Mouse (Mus musculus) G1E (cell line): ENCODE measurements around the gene Fmnl1. TPM values are rescaled to one million over a fixed set of nuclear protein-coding genes. Genes with fewer than 3 reads are reported as not detected.

Source experiments
- ATAC-seq: 2 replicates; pipeline ENCODE4 v1.8.0; 2016; ENCODE audit warnings: mild to moderate bottlenecking; ENCODE audit not compliant: insufficient number of reproducible peaks, poor library complexity, low FRiP score, severe bottlenecking; ENCODE audit errors: extremely low read depth
- DNase-seq: peaks from one replicate; pipeline ENCODE4 v3.0.0; 2012; ENCODE audit warnings: low spot score
- H3K27me3 ChIP-seq: 2 replicates; pipeline ENCODE4 v1.6.1; 2012; ENCODE audit warnings: mild to moderate bottlenecking, low read length, inconsistent platforms; ENCODE audit not compliant: insufficient read depth
- H3K36me3 ChIP-seq: replicated peaks from 2 replicates; pipeline ENCODE3; 2012; ENCODE audit warnings: mild to moderate bottlenecking, inconsistent platforms
- H3K4me1 ChIP-seq: 2 replicates; pipeline ENCODE4 v1.6.1; 2012; ENCODE audit warnings: low read depth, low read length, inconsistent platforms, mixed read lengths; ENCODE audit not compliant: insufficient read depth
- H3K4me3 ChIP-seq: 2 replicates; pipeline ENCODE4 v1.5.1; 2012; ENCODE audit warnings: low read depth, mild to moderate bottlenecking, inconsistent platforms, low read length, moderate library complexity, mixed read lengths
- H3K9me3 ChIP-seq: replicated peaks from 2 replicates; pipeline ENCODE4 v1.6.1; 2012; ENCODE audit warnings: inconsistent platforms
- CTCF ChIP-seq: IDR thresholded peaks from 2 replicates; pipeline ENCODE4 v1.5.1; 2012; ENCODE audit warnings: low read depth, low read length, inconsistent platforms, mixed read lengths
- GATA1 ChIP-seq: IDR thresholded peaks from 2 replicates; pipeline ENCODE4 v1.6.1; 2012; ENCODE audit warnings: borderline replicate concordance, low read length, inconsistent platforms, mixed read lengths
- POLR2AphosphoS5 ChIP-seq: IDR thresholded peaks from 2 replicates; pipeline ENCODE4 v1.6.1; 2012; ENCODE audit warnings: low read depth, low read length, inconsistent platforms; ENCODE audit not compliant: insufficient replicate concordance
- TAL1 ChIP-seq: conservative IDR thresholded peaks from 2 replicates; pipeline ENCODE4 v1.6.1; 2012; ENCODE audit warnings: low read depth, low read length, inconsistent platforms, mixed read lengths
- polyA plus RNA-seq: library from polyadenylated mRNA; stranded (reverse); fragments of >175 nt; gene quantifications from 2 replicates; pipeline ENCODE4 v1.2.3, GENCODE M21; 2012
- total RNA-seq, 2 experiments: library from RNA; stranded (forward) in 1 of 2; stranded (reverse) in 1 of 2; fragments of 200-1000 nt in 1 of 2; fragments of >200 nt in 1 of 2; fragmentation: Nextera tagmentation in 1 of 2; gene quantifications; 2 replicates each; pipeline ENCODE4 v1.2.3; 2014 to 2017

The Fmnl1 gene
- total and polyA plus RNA-seq, 3 experiments: 0.02 TPM; not detected in 2

DNA sequence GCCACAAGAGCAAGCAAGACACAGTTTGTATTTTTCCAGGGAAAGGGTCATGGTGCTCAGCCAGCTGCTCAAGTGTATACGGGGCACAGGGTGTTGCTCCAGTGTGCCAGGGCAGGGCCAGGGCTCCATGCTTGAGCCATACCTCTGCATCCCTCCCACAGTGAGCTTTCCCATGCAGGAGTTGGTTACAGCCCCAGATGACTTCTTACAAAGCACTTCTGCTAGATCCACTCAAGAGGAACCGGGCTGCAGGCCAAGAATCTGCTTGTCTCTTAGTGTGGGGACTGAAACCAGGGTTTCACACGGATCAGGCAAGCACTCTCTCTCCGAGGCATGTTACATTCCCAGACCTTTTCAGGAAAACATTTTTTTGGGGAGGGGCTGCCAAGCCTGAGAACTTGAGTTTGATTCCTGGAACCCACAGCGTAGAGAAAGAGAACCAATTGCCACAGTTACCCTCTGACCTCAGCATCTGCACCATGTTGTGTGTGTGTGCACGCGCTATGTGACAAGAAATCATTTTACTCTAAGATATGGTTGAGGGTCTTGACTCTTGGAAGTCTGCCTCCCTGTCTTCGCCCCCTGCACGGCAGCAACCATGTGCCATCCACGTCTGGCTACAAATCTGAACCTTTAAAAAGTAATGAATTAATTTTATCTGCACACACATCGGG, 76.7 kb downstream of the Fmnl1 start:
- TF ChIP-seq POLR2AphosphoS5 (no peak), GATA1 (no peak), TAL1 (no peak), CTCF (no peak)
- Histone ChIP-seq H3K4me1 (peaks cover 71% of the 10 kb centered on the region), H3K4me3 (no peak overlapping the region), H3K9me3 (no peaks in the 10 kb centered on the region), H3K36me3 (peaks cover 40% of the 10 kb centered on the region), H3K27me3 (no peaks in the 10 kb centered on the region; the same call in 1 of the 2 replicates)
- ATAC-seq: no peak; the same call in 1 of the 2 replicates
- no peak for DNase-seq

Other genes starting within 250 kb of the Fmnl1 start
- 58.4 and 76.2 TPM in 2 replicates for gene Kif18b, start 246.0 kb upstream of the Fmnl1 start, total RNA-seq (2014; fragmentation: Nextera tagmentation)
- 25.5 and 28.1 TPM in 2 replicates for gene Kif18b, start 246.0 kb upstream of the Fmnl1 start, total RNA-seq (2017)
- gene Kif18b, start 246.0 kb upstream of the Fmnl1 start, polyA plus RNA-seq: 35.3 and 42.6 TPM in 2 replicates
- gene C1ql1, start 224.4 kb upstream of the Fmnl1 start, total RNA-seq (2014; fragmentation: Nextera tagmentation): not detected in 2 replicates
- gene C1ql1, start 224.4 kb upstream of the Fmnl1 start, total RNA-seq (2017): not detected in 2 replicates
- not detected in 2 replicates for gene C1ql1, start 224.4 kb upstream of the Fmnl1 start, polyA plus RNA-seq
- 54.2 and 83.8 TPM in 2 replicates for gene Nmt1, start 142.9 kb upstream of the Fmnl1 start, total RNA-seq (2014; fragmentation: Nextera tagmentation)
- 40.0 and 51.2 TPM in 2 replicates for gene Nmt1, start 142.9 kb upstream of the Fmnl1 start, total RNA-seq (2017)
- gene Nmt1, start 142.9 kb upstream of the Fmnl1 start, polyA plus RNA-seq: 5.9 and 9.2 TPM in 2 replicates
- 87.1 and 95.3 TPM in 2 replicates for gene Dcakd, start 142.8 kb upstream of the Fmnl1 start, total RNA-seq (2014; fragmentation: Nextera tagmentation)
- gene Dcakd, start 142.8 kb upstream of the Fmnl1 start, total RNA-seq (2017): 31.1 and 36.4 TPM in 2 replicates
- gene Dcakd, start 142.8 kb upstream of the Fmnl1 start, polyA plus RNA-seq: 191 and 199 TPM in 2 replicates
- not detected in 2 replicates for gene Plcd3, start 69.4 kb upstream of the Fmnl1 start, total RNA-seq (2014; fragmentation: Nextera tagmentation)
- gene Plcd3, start 69.4 kb upstream of the Fmnl1 start, total RNA-seq (2017): 0.06 and 0.11 TPM in 2 replicates
- not detected in 2 replicates for gene Plcd3, start 69.4 kb upstream of the Fmnl1 start, polyA plus RNA-seq
- 16.9 and 32.7 TPM in 2 replicates for gene Acbd4, start 69.4 kb upstream of the Fmnl1 start, total RNA-seq (2014; fragmentation: Nextera tagmentation)
- 11.9 and 19.2 TPM in 2 replicates for gene Acbd4, start 69.4 kb upstream of the Fmnl1 start, total RNA-seq (2017)
- 22.1 and 23.2 TPM in 2 replicates for gene Acbd4, start 69.4 kb upstream of the Fmnl1 start, polyA plus RNA-seq
- gene Hexim1, start 54.9 kb upstream of the Fmnl1 start, total RNA-seq (2014; fragmentation: Nextera tagmentation): 13.2 and 16.6 TPM in 2 replicates
- 36.7 and 39.4 TPM in 2 replicates for gene Hexim1, start 54.9 kb upstream of the Fmnl1 start, total RNA-seq (2017)
- gene Hexim1, start 54.9 kb upstream of the Fmnl1 start, polyA plus RNA-seq: 21.2 and 25.7 TPM in 2 replicates
- gene Hexim2, start 38.7 kb upstream of the Fmnl1 start, total RNA-seq (2014; fragmentation: Nextera tagmentation): 6.1 and 12.7 TPM in 2 replicates
- gene Hexim2, start 38.7 kb upstream of the Fmnl1 start, total RNA-seq (2017): 8.6 and 9.0 TPM in 2 replicates
- gene Hexim2, start 38.7 kb upstream of the Fmnl1 start, polyA plus RNA-seq: 11.7 and 13.7 TPM in 2 replicates
- gene 1700023F06Rik, start 37.5 kb downstream of the Fmnl1 start, total RNA-seq (2014; fragmentation: Nextera tagmentation): not detected in 2 replicates
- not detected in 2 replicates for gene 1700023F06Rik, start 37.5 kb downstream of the Fmnl1 start, total RNA-seq (2017)
- not detected in 2 replicates for gene 1700023F06Rik, start 37.5 kb downstream of the Fmnl1 start, polyA plus RNA-seq
- gene Spata32, start 47.3 kb downstream of the Fmnl1 start, total RNA-seq (2014; fragmentation: Nextera tagmentation): not detected in 2 replicates
- 0.16 TPM in 1 of 2 replicates, not detected in the other for gene Spata32, start 47.3 kb downstream of the Fmnl1 start, total RNA-seq (2017)
- gene Spata32, start 47.3 kb downstream of the Fmnl1 start, polyA plus RNA-seq: not detected in 2 replicates
- 10.1 and 10.8 TPM in 2 replicates for gene Map3k14, start 96.4 kb downstream of the Fmnl1 start, total RNA-seq (2014; fragmentation: Nextera tagmentation)
- gene Map3k14, start 96.4 kb downstream of the Fmnl1 start, total RNA-seq (2017): 3.3 and 4.9 TPM in 2 replicates
- 9.4 and 10.8 TPM in 2 replicates for gene Map3k14, start 96.4 kb downstream of the Fmnl1 start, polyA plus RNA-seq
- 5.2 and 8.0 TPM in 2 replicates for gene Arhgap27, start 192.6 kb downstream of the Fmnl1 start, total RNA-seq (2014; fragmentation: Nextera tagmentation)
- gene Arhgap27, start 192.6 kb downstream of the Fmnl1 start, total RNA-seq (2017): 11.2 and 12.6 TPM in 2 replicates
- 11.5 and 13.2 TPM in 2 replicates for gene Arhgap27, start 192.6 kb downstream of the Fmnl1 start, polyA plus RNA-seq
- 27.1 and 35.1 TPM in 2 replicates for gene Plekhm1, start 241.6 kb downstream of the Fmnl1 start, total RNA-seq (2014; fragmentation: Nextera tagmentation)
- gene Plekhm1, start 241.6 kb downstream of the Fmnl1 start, total RNA-seq (2017): 8.9 and 9.4 TPM in 2 replicates
- 11.7 and 12.0 TPM in 2 replicates for gene Plekhm1, start 241.6 kb downstream of the Fmnl1 start, polyA plus RNA-seq